Mouse (Mus musculus): ENCODE results near the gene Gm45234. TPM values are rescaled to one million over a fixed set of nuclear protein-coding genes. Genes with fewer than 3 reads are reported as not detected.

The Gm45234 gene
- polyA plus RNA-seq, 1 experiment = not detected

DNA sequence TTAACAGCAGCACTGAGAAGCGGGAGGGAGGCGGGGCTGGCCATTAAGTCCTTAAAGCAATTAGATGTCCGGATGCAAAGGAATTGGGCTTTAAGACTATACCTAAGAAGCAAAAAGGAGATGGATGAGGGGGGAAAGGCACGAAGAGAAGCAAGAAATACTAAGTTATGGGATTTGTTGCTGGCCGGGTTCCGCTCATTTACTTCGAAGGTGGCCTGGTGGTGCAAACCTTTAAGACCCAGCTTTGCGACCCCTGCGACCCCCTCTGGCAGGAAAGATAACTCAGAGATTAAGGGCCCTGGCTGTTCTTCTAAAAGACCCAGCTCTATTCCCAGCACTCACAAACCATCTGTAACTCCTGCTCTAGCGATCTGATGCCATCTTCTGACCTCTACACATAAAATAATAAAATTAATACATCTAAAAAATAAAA, 24.2 kb upstream of the Gm45234 start:
- 11% methylated on average over 10 of the region's 10 CpGs for WGBS
- DNase-seq = no peak
- Histone ChIP-seq H3K4me1 (ENCODE audit: control insufficient read depth, insufficient read depth, low read length) (no peaks in the 10 kb centered on the region; the same call in 1 of the 2 replicates), H3K4me3 (ENCODE audit: insufficient read depth, low read depth, low read length) (peak overlapping the region; percentile 54), H3K27me3 (replicated peaks; ENCODE audit: control insufficient read depth, insufficient read depth, low read length) (no peaks in the 10 kb centered on the region), H3K36me3 (ENCODE audit: control insufficient read depth, insufficient read depth, low read length) (no peaks in the 10 kb centered on the region), H3K27ac (ENCODE audit: insufficient read depth, low read depth, low read length) (no peak overlapping the region)
- TF ChIP-seq POLR2A (IDR thresholded peaks at IDR 0.05; ENCODE audit: low read depth, low read length) = no peak
- no peak for TF ChIP-seq CTCF (conservative IDR thresholded peaks at IDR 0.05; ENCODE audit: insufficient read depth, insufficient read length, low read depth, low read length)

- Histone ChIP-seq H3K36me3 (ENCODE audit: control insufficient read depth, insufficient read depth, low read length) (no peaks in the 10 kb centered on the region), H3K27me3 (replicated peaks; ENCODE audit: control insufficient read depth, insufficient read depth, low read length) (no peaks in the 10 kb centered on the region), H3K4me1 (ENCODE audit: control insufficient read depth, insufficient read depth, low read length) (no peaks in the 10 kb centered on the region; the same call in 1 of the 2 replicates), H3K4me3 (ENCODE audit: insufficient read depth, low read depth, low read length) (peak within 1 kb of the TSS; percentile 54), H3K27ac (ENCODE audit: insufficient read depth, low read depth, low read length) (no peak within 1 kb of the TSS)
- TF ChIP-seq CTCF (conservative IDR thresholded peaks at IDR 0.05; ENCODE audit: insufficient read depth, insufficient read length, low read depth, low read length) (no peak), POLR2A (IDR thresholded peaks at IDR 0.05; ENCODE audit: low read depth, low read length) (no peak)
- DNase-seq = peak; percentile 68
- WGBS = 3% methylated on average over 23 of the region's 23 CpGs
Observed at GRCm38 (mm10) chr6:124779222-124779983, 23.6 kb upstream of the Gm45234 start, which contains the start of gene Lrrc23. TSS of gene Lrrc23 (minus strand) at chr6:124779727.

- no peaks in the 10 kb centered on the region for H3K27me3 ChIP-seq (replicated peaks; ENCODE audit: control insufficient read depth, insufficient read depth, low read length)
- 93% methylated on average over 15 of the region's 15 CpGs for WGBS
- no peak overlapping the region for H3K4me3 ChIP-seq (ENCODE audit: insufficient read depth, low read depth, low read length)
- no peak overlapping the region for H3K27ac ChIP-seq (ENCODE audit: insufficient read depth, low read depth, low read length)
- 0 out of 2 replicates have a peak, but pooled peaks cover 3% of the 10 kb centered on the region for H3K4me1 ChIP-seq (ENCODE audit: control insufficient read depth, insufficient read depth, low read length)
- TF ChIP-seq POLR2A (IDR thresholded peaks at IDR 0.05; ENCODE audit: low read depth, low read length) (no peak), CTCF (conservative IDR thresholded peaks at IDR 0.05; ENCODE audit: insufficient read depth, insufficient read length, low read depth, low read length) (no peak)
- H3K36me3 ChIP-seq (ENCODE audit: control insufficient read depth, insufficient read depth, low read length) = no peaks in the 10 kb centered on the region
- DNase-seq = no peak
Observed at GRCm38 (mm10) chr6:124770511-124770910, 14.7 kb upstream of the Gm45234 start.

GRCm38 (mm10) chr6:124770013-124770412, 14.2 kb upstream of the Gm45234 start:
- Histone ChIP-seq H3K4me1 (ENCODE audit: control insufficient read depth, insufficient read depth, low read length) (0 out of 2 replicates have a peak, but pooled peaks cover 3% of the 10 kb centered on the region), H3K4me3 (ENCODE audit: insufficient read depth, low read depth, low read length) (no peak overlapping the region), H3K27ac (ENCODE audit: insufficient read depth, low read depth, low read length) (no peak overlapping the region), H3K27me3 (replicated peaks; ENCODE audit: control insufficient read depth, insufficient read depth, low read length) (no peaks in the 10 kb centered on the region), H3K36me3 (ENCODE audit: control insufficient read depth, insufficient read depth, low read length) (no peaks in the 10 kb centered on the region)
- WGBS = 69% methylated on average over 7 of the region's 7 CpGs
- TF ChIP-seq POLR2A (IDR thresholded peaks at IDR 0.05; ENCODE audit: low read depth, low read length) (no peak), CTCF (conservative IDR thresholded peaks at IDR 0.05; ENCODE audit: insufficient read depth, insufficient read length, low read depth, low read length) (no peak)
- DNase-seq = no peak

GRCm38 (mm10) chr6:124769101-124769765, 13.4 kb upstream of the Gm45234 start, which contains the start of gene Eno2:
TSS of gene Eno2 (minus strand) at chr6:124769673.
- H3K4me3 ChIP-seq (ENCODE audit: insufficient read depth, low read depth, low read length) = peak within 1 kb of the TSS; percentile 49
- DNase-seq = no peak
- TF ChIP-seq POLR2A (IDR thresholded peaks at IDR 0.05; ENCODE audit: low read depth, low read length) (no peak), CTCF (conservative IDR thresholded peaks at IDR 0.05; ENCODE audit: insufficient read depth, insufficient read length, low read depth, low read length) (no peak)
- 0 out of 2 replicates have a peak, but pooled peaks cover 3% of the 10 kb centered on the region for H3K4me1 ChIP-seq (ENCODE audit: control insufficient read depth, insufficient read depth, low read length)
- WGBS = 3% methylated on average over 54 of the region's 54 CpGs
- H3K36me3 ChIP-seq (ENCODE audit: control insufficient read depth, insufficient read depth, low read length) = no peaks in the 10 kb centered on the region
- H3K27me3 ChIP-seq (replicated peaks; ENCODE audit: control insufficient read depth, insufficient read depth, low read length) = no peaks in the 10 kb centered on the region
- H3K27ac ChIP-seq (ENCODE audit: insufficient read depth, low read depth, low read length) = no peak within 1 kb of the TSS

DNA sequence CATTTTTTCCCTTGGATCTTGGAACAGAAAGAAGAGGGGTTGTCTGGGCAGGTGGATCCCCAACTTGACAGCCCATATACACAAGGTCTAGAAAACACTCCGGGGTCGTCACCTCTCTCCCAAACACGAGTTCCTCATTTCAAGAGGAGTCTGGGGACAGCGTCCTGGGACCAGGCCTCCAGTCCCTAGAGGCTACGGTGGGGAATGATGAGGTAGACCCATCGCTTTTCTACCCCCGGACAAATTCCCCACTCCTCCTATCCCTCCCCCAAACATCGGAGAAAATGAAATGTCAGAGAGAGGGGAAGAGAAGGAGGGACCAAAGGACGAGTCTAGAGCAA, 12.9 kb upstream of the Gm45234 start:
- peak overlapping the region; percentile 49; the same call in 1 of the 2 replicates for H3K4me3 ChIP-seq (ENCODE audit: insufficient read depth, low read depth, low read length)
- 29% methylated on average over 9 of the region's 9 CpGs for WGBS
- no peak for TF ChIP-seq CTCF (conservative IDR thresholded peaks at IDR 0.05; ENCODE audit: insufficient read depth, insufficient read length, low read depth, low read length)
- TF ChIP-seq POLR2A (IDR thresholded peaks at IDR 0.05; ENCODE audit: low read depth, low read length) = no peak
- H3K4me1 ChIP-seq (ENCODE audit: control insufficient read depth, insufficient read depth, low read length) = 0 out of 2 replicates have a peak, but pooled peaks cover 3% of the 10 kb centered on the region
- H3K27ac ChIP-seq (ENCODE audit: insufficient read depth, low read depth, low read length) = no peak overlapping the region
- H3K36me3 ChIP-seq (ENCODE audit: control insufficient read depth, insufficient read depth, low read length) = no peaks in the 10 kb centered on the region
- no peaks in the 10 kb centered on the region for H3K27me3 ChIP-seq (replicated peaks; ENCODE audit: control insufficient read depth, insufficient read depth, low read length)
- no peak for DNase-seq

Measured in kidney, adult 2 months (tissue).